Mouse (Mus musculus): ENCODE results near the gene Bag3. TPM values are rescaled to one million over a fixed set of nuclear protein-coding genes. Genes with fewer than 3 reads are reported as not detected.

The Bag3 gene
- polyA plus RNA-seq, 1 experiment from 2014 or later, result 4.5 TPM

GRCm38 (mm10) chr7:128592936-128593241, 69.5 kb downstream of the Bag3 start:
- H3K4me3 ChIP-seq, result peak overlapping the region; percentile 19; the same call in 1 of the 2 replicates
- no peaks in the 10 kb centered on the region for H3K27me3 ChIP-seq (replicated peaks)
- peak overlapping the region; percentile 57 for H3K4me2 ChIP-seq (replicated peaks)
- peaks cover 6% of the 10 kb centered on the region; the same call in 1 of the 2 replicates for H3K9me3 ChIP-seq
- WGBS, result 1% methylated on average over 6 of the region's 6 CpGs
- ATAC-seq (ENCODE audit: low FRiP score, low read depth), result no peak
- peak overlapping the region; percentile 57; the same call in 1 of the 2 replicates for H3K27ac ChIP-seq
- H3K9ac ChIP-seq, result no peak overlapping the region
- peaks cover 18% of the 10 kb centered on the region for H3K4me1 ChIP-seq
- H3K36me3 ChIP-seq, result no peaks in the 10 kb centered on the region

GRCm38 (mm10) chr7:128596274-128596673, 72.9 kb downstream of the Bag3 start:
- WGBS, result 91% methylated on average over 2 of the region's 2 CpGs
- no peaks in the 10 kb centered on the region for H3K27me3 ChIP-seq (replicated peaks)
- H3K4me3 ChIP-seq, result no peak overlapping the region
- peaks cover 6% of the 10 kb centered on the region; the same call in 1 of the 2 replicates for H3K9me3 ChIP-seq
- H3K9ac ChIP-seq, result no peak overlapping the region
- no peak for ATAC-seq (ENCODE audit: low FRiP score, low read depth)
- H3K36me3 ChIP-seq, result no peaks in the 10 kb centered on the region
- H3K4me1 ChIP-seq, result peaks cover 13% of the 10 kb centered on the region
- no peak overlapping the region for H3K27ac ChIP-seq
- no peak overlapping the region for H3K4me2 ChIP-seq (replicated peaks)

Small RNA genes within 50 kb of the gene (microRNA-seq; reads per million reads assigned to microRNA genes)
- not detected for gene Gm24365

Other genes with a start within 250 kb of the Bag3 start
- 20.1 and 23.3 TPM in 2 replicates for gene BC017158, start 225.4 kb upstream of the Bag3 start, polyA plus RNA-seq (2016; fragmentation: Nextera tagmentation; extraction: Ambion mirVana)
- 18.6 and 22.7 TPM in 2 replicates for gene Rgs10, start 104.9 kb upstream of the Bag3 start, polyA plus RNA-seq (2016; fragmentation: Nextera tagmentation; extraction: Ambion mirVana)
- 29.4 and 30.9 TPM in 2 replicates for gene Tial1, start 61.9 kb upstream of the Bag3 start, polyA plus RNA-seq (2016; fragmentation: Nextera tagmentation; extraction: Ambion mirVana)
- gene Inpp5f, start 87.7 kb downstream of the Bag3 start, polyA plus RNA-seq (2016; fragmentation: Nextera tagmentation; extraction: Ambion mirVana), result 140 and 170 TPM in 2 replicates
- gene Mcmbp, start 216.9 kb downstream of the Bag3 start, polyA plus RNA-seq (2016; fragmentation: Nextera tagmentation; extraction: Ambion mirVana), result 61.8 and 66.2 TPM in 2 replicates
- 42.4 and 42.9 TPM in 2 replicates for gene Sec23ip, start 221.3 kb downstream of the Bag3 start, polyA plus RNA-seq (2016; fragmentation: Nextera tagmentation; extraction: Ambion mirVana)